Mouse (Mus musculus): ENCODE measurements around the gene Fgfr2.

The Fgfr2 gene

DNA sequence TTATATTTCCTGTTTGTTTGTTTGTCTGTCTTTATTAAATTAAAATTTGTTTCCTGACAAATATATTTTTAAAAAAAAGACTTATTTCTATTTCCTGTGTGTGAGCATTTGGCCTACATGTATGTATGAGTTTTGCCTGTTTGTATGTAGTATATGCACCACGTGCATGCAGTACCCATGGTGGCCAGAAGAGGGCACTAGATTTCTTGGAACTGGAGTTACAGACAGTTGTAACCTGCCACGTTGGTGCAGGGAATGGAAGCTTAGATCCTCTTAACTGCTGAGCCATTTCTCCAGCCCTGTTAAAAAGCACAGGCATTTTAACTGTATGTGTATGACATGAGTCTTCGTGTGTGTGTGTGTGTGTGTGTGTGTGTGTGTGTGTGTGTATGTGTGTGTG lies 1365.2 kb downstream of the Fgfr2 start:
- no peak for DNase-seq

DNA sequence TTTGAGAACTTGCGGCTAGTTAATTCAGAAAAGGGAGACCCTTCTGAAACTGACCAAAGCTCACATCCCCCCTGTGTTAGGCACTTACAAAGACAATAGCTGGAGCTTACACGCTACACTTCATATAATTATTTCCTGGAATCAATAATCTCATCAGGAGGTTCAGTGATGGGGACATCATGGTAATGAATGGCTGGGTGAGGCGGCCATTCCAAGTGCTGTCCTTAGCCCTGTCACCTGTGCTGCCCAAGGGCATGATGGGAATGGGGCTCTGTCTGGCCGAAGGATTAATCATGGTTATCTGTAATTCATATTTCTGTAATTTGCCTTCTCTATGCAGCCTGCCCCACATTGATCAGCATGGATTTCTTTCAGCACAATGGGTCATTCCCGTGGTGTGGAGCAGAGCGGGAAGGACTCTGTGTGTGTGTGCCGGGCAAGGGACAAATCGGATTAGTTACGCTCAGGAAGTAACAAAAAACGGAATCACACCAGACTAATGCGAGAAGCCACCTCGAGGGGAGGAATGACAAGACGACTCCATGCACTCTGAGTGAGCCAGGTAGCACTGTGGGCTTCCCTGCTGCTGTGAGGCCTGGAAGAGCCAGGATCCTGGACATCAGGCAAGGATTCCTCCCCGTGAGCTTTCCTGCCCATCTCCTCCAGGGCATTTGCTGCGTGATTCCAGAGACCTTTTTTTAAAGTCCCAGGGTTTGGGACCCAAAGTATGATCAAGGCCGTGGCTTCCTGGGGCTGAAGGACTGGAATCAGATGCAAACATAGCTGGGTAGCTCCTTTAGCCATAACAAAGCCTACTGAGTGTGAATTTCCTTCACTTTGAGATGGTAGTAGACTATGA lies 1375.8 kb downstream of the Fgfr2 start:
- DNase-seq: no peak

DNA sequence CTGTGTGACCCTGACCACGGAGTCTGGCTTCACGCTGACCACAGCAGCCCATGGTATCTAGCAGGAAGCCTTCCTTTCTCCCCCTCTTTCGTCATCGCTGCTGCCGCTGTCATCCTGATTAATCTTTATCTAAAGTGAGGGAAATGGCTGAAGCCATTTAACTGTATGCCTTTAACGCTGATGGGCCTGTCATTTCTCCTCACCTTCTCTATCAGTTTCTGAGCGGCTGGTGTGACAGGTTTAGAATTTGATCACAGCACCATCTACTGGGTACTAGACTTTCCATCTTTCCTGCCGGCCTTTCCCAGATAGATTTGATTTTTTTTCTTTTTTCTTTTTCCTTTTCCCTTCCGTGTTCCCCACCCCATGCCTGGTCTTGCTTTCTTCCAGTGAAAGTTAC lies 1376.4 kb downstream of the Fgfr2 start:
- DNase-seq: no peak

DNA sequence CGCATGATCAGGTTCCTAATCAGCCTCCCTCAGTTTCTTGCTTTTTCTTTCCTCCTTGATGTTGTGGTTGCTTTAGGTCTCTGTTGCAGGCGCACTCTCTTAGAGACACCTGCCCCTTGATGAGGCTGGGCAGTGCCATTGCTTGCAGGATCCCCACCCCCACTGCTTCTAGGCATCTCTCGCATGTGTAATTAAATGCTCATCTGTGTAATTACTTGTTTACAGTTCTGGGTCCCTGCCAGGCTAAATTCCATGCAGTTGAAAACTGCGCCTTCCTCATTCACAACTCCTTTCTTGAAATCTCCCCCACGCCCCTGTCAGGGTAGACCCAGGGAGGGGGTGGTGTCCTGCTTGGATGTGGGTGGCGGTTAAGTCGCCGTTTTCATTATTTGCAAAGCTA lies 1380.0 kb downstream of the Fgfr2 start:
- DNase-seq: no peak

DNA sequence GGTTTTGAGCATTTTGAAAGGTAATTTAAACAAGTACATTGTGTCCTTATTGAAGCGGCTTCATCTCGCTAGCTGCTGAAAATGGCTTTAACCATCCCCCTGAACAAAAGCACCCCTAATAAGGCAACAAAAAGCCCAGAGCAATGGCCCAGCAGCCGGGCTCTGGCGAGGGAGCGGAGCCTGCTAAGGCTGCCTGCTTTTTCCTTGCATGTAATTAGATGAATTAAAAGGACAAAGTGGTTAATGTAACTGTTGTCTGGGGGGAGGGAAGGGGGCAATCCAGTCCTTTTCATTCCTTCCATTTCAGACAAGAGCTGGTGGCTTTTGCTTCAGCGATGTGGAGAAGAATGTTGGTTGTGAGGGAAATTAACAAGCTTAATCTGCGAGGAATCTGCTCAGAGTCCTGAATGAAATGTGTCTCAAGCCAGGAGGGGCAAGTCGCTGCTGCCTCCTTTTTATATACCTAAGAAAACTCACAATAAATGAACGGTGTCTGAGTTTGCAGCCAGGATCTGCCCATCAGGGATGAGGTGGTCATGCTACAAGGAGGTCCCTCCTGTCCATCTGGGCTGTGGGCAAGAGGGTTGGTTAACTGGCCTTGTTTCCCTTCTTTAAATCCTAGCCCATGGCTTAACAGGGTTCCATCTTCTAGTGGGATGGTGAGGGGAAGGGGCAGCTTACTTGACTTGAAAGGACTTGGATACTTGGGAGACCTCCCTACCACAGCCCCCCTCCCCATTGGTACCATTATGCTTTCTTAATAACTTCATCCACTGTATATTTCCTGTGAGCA lies 1400.2 kb downstream of the Fgfr2 start:
- DNase-seq: no peak

DNA sequence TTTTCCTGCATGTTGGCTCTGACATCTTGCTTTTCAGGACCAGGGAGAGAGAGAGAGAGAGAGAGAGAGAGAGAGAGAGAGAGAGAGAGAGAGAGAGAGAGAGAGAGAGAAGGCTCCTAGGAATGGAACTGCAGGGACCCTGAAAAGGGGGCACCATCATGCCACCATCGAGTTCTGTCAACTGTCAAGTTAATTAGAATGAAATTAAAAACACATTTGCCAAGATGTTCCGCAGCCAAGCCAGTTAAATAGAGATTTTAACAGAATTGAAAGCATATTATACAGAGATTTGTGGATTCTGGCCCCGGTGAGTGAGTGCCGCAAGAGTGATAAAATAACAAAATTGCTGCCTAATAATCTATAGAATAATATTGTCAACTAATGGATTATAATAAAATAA lies 1400.8 kb downstream of the Fgfr2 start:
- DNase-seq: no peak

DNA sequence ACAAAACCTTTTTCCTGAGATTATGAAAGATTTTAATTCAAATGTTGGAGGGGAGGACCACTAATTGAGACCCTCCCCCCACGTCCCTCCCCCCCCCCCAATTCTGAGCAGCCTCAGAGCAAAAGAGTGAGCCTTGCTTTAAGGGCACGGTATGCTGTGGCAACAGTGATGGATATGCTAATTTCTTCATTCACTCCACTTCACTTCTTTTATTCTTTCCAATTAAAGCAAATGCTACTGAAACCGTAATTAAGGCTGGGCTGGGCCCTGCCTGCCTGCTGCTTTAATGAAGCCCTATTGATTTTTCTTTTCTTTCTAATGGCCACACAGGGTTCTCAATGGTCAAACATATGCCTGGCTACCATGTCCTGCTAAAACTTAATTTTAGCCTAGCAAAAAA lies 1404.9 kb downstream of the Fgfr2 start:
- no peak for DNase-seq

DNA sequence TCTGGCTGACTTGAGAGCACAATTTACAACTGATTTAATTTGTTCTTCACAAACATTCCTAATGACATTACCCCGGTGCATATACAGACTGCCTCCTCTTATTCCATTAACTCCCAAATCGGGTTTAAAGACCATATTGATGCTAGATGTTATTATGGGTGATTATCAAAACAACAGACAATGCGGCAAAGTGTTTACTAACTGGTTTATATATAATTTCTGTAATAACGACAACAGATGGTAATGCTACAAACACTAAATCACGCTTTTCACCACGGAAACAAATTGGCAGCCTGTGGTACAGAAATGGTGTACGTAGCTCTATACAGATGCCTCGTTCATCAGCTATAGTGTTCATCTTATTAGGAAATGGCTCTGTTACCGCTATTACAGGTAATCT lies 1410.1 kb downstream of the Fgfr2 start:
- no peak for DNase-seq

DNA sequence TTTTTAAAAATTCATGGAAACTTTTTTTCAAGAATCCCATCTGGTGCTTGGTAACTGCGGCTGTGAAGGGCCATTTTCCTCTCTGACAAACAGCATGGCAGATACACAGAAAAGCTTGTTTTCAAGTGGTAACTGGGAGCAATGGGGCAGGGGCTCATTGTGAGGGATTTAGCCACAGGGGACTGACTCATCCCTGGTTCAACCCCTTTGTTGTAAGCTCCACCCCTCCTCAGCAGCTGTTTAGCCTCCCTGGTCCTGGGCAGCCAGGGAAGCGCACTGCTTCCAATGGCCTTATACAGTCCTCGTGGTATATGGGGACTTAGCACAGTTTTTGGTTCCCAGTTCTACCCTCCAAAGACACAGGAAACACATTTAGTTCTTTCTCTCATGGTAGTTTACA lies 1426.3 kb downstream of the Fgfr2 start:
- no peak for DNase-seq

DNA sequence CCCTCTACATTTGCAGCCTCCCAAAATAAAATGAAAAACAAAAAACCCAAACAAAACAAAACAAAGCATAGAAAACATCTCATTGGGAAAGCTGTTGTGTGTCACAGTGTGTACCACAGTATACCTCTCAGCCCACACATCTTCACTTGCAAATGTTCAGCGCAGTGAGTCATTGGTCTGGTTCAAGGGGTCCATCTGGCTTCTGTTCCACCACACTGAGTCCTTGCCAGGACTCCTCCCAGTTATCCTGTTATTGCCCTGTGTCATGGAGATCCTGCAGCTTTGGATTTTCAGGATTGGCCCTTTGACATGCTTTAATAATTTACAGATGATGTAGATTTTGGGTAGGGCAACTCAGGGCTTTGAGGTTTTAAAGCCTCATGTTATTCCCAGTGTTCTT lies 1435.8 kb downstream of the Fgfr2 start:
- peak; percentile 18 for DNase-seq

DNA sequence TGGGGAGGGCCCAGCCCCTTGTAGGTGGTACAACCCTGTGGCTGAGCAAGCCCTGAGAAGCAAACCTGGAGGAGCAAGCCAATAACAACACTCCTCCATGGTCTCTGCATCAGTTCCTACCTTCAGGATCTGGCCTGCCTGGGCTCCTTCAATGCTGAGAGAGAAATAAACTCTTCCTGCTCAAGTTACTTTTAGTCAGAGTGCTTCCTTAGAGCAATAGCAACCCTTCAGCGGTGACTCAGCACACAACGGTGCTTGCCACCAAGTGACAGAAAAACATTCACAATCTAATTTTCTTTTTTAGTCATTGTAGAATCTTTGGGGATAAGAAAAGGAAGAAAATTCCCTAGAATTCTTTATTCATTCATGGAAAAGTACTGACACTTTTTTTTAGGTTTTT lies 1446.0 kb downstream of the Fgfr2 start:
- no peak for DNase-seq

DNA sequence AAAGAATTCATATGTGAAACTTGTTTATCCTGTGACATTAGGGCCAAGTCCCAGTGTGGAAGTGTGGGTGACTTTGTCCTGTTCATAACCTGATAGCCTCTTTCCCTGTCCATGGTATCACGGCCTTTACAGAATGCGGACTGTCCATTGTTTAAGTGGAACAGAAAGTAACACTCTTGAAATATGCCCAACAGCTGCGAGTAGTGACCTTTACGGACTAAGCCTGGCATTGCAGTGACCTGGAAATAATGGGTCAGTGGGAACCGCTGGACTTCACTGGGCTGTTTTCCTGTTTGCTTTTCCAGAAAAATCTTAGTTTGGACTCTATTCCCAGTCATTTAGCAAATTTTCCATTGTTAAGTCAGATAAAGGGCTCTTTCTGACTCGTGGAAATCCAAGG lies 1452.6 kb downstream of the Fgfr2 start:
- no peak for DNase-seq

DNA sequence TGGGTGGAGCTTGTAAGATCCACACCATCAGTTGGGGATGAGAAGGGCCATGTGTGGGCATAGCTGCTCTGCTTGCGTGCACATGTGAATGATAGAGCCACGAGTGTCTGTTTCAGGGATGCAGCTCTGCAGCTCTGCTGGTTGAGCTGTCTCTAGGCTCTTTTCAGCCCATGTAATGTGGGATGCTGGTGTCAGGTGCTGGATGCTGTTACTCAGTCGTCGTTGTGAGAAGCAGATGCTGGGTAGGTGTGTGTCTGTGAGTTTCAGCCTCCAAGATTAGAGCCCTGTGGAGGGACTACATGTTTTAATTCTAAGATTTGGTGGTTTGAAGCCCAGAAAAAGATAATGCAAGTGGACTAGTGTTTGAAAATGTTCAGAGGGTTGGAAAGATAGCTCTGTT lies 1453.8 kb downstream of the Fgfr2 start:
- DNase-seq: no peak

DNA sequence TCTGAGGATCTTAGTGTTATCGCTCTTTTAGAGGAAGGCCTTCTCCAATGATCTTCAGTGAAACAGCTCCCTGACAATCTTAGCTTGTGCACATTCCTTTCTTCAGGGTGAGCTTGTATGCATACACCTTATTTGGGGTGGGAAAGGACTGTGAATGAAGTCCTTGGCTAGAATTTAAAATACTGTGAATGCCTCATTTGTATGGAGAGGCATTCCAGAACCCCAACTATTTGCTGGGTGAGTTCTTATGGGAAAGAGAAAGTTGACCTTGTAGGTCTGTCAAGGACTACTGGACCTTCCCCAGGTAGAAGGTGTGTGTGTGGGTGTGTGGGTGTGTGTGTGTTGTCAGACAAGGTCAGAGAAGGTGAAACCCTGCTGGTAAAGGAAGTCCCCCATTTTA lies 1462.4 kb downstream of the Fgfr2 start:
- DNase-seq: no peak

DNA sequence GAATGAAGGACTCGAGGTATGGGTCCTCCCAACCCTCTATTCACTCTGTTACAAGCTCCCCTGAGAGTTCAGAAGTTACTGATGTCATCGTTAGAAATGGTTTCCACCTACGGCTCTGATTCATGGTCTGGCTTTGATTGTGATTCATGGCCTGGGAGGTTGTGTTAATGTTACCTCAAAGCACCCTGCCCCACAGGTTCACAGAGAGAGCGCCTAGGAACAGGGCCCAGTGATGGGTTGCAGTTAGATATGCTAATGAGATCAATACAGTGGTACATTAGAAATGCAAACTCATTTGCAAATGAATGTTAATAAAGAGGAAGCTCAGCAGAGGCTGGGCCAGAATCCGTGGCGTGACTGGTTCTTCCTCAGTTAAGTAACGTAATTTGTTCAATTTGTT lies 1467.1 kb downstream of the Fgfr2 start:
- DNase-seq: no peak

DNA sequence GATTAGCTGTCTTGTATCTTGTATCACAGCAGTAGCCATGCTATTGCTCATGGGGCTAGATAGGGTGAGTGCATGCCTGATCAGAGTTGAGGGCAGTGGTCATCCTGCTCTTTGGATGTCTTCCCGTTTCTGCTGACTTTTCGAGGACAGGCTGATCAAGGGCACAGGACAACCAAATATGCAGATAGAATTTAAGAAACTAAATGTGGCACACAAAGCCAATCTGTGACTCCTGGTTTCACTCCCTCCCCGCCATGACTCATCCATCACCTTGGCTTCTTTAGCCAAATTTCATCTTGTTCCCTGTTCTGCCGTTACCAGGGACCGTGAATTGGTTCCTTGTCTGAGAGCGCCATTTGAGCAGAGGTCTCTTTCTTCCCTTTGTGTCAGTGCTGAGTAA lies 1469.7 kb downstream of the Fgfr2 start:
- no peak for DNase-seq

DNA sequence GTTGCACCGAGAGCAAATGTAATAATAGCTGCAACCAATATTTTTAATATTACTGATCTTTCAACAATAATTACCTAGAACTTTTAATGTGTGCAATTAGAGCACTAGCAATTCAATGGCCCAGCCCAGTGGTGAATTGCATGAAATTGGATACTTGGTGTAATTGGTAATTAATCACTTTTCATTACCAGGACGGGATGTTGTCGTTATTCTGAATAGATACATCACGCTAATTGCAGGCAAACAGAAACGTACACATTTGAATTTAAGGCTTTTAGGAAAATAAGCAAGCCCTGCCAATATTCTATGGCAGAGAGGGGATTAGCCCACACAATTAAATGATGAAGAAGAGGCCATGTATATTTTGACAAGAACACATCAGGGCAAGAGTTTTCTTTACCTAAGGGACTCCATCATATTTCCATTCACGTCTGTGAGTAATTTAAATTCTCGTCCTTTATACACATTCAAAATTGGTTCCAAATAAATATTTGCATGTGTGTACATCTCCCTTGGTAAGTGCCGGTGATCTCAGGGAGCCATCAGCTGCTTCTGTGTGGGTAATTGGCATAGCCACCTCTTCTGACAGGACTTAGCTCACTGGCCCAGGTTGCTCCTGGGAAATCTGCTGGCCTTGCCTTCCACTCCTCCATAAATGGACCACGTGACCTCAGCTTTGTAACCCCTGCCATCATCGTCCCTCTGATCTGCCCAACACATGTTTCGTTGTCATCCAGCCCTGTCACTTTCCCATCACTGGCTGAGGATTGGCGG lies 1471.0 kb downstream of the Fgfr2 start:
- DNase-seq: no peak

DNA sequence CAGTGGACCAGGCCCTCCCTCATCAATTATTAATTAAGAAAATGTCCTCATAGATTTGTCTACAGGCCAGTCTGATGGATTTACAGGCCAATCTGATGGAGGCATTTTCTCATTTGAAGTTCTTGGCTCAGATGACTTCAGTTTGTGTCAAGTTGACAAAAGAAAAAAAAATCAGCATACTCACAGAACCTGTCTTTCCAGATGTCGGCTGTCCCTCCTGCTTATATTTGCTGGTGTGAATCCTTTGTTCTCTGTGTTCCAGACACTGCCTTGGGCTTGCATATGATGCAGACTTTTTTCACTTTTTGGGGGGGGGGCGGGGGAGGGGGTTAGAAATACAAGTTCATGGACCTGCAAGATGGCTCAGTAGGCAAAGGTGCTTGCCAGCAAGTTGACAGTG lies 1472.9 kb downstream of the Fgfr2 start:
- no peak for DNase-seq

DNA sequence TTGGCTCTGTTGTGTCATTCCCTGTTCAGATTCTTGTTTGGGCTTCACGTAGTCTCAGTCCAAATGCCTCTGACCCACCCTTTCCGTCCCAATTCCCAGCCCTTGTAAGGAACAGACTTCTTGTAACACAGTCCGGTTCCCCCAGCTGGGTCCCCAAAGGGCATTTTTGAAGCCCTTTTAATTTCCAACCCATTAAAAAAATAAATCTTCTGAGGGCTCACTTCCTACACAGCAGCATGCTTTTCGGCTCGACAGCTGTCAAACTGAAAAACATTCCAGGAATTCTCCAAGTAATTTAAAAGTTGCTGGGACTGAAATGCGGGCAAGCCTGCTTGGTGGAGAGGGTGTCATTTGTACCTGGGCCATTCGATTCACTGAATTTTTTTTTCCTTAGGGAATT lies 1474.9 kb downstream of the Fgfr2 start:
- DNase-seq: no peak

DNA sequence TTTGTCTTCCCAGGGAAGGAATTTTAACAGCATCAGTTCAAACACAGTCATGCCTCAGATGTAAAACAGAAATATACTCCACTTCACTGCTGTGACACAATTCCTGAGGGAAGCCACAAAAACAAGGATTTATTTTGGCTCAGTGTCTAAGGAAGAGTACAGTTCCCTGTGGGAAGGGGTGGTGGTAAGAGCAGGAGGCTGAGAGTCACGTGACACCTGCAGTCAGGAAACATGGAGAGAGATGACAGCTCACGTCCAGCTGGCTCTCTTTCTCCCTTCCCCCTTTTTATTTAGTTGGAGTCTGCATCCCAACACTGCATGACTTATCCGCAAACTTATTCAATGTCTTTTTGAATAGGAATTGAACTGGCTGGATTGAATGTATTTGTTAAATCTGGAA lies 1475.6 kb downstream of the Fgfr2 start:
- no peak for DNase-seq

DNA sequence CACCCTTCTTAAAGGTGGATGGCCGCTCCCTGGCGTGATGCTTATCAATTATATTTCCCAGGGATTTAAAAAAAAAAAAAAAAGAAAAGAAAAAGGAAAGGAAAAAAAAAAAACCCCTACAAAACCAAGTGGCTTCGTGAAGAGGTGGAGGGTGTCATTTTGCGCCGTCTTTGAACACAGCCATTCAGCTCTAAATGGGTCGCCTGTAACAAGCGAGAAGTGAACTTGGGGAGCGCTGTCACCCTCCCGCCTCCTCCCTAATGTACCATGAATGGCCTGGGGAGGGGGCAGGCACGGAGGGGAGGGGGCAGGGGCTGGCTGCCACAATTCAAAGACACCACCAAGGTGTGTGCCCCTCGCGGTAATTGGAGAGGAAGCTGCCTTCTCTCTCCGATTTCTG lies 1478.6 kb downstream of the Fgfr2 start:
- no peak for DNase-seq

DNA sequence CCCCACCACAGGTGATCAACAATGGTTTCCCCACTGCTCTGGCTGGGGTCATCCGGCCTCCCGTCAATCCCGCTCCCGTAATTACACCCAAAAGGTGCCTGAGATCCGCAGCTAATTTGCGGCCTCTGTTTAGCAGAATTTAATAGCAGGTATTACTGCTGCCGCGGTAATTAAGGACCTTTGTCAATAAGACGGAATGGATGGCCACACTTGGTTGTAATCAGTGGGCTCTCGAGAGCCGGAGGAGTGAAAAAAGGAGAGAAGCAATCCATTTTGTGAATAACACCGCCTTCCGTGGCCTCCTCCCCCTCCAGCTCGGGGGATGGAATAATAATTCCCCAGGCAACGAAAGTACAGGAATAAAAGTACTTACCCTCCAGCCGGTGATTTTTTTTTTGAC lies 1479.1 kb downstream of the Fgfr2 start:
- DNase-seq: no peak

DNA sequence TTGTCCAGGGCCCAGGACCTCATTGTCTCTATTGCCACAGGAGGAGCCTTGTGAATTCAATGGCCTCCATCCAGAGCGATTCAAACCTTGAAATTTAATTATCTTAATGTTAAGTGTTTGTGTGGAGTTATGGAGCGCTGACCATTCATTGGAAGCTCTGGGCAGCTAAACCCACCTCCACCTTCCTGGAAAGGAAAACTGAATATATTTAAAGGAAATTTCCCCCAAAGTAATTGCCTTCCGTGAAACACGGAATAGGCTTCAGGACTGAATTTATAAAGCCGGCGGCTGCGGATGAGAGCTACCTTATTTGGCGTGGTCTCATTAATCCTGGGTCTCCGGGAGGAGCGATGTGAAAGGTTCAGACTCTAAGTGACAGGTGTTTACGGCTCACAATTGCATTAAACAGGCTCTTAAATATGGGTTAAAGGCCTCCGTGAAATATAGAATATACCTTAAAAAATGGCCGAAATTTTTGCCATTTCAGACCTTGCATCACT lies 1479.8 kb downstream of the Fgfr2 start:
- DNase-seq: no peak

DNA sequence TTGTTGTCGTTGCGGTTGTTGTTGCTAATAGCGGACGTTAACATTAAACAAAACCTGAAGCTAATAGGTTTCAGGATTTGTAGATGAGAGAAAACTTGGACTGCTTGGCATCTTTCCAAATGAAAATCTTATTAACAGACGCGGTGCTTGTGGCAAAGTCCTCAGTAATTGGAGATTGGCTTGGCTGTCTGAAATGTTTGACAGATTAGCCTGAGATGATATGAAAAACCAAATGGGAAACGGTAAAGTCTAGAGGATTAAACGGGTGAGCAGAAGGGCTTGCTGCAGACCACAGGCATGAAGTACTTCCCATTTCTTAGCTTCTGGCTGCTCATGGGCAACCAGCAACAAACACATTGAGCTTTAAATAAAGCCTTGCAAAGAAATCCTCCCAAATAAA lies 1493.6 kb downstream of the Fgfr2 start:
- DNase-seq: no peak
